Mouse (Mus musculus) frontal cortex, adult (tissue): ENCODE results near the gene Cyba.

Experiments
- ATAC-seq: cut with Nextera tagmentation; 2 replicates; pipeline ENCODE4 v1.9.2; 2017; ENCODE audit warnings: mild to moderate bottlenecking, moderate library complexity, mixed read lengths; ENCODE audit not compliant: low TSS enrichment

Gene Cyba

GRCm38 (mm10) chr8:122423217-122423616, 9.5 kb downstream of the Cyba start:
- no peak for ATAC-seq

GRCm38 (mm10) chr8:122421376-122422070, 11.2 kb downstream of the Cyba start, which contains the start of gene Il17c:
Il17c (plus strand) TSS chr8:122422020.
- ATAC-seq: no peak

- ATAC-seq: peak; percentile 84
Observed at GRCm38 (mm10) chr8:122419881-122420555, 12.7 kb downstream of the Cyba start.

DNA sequence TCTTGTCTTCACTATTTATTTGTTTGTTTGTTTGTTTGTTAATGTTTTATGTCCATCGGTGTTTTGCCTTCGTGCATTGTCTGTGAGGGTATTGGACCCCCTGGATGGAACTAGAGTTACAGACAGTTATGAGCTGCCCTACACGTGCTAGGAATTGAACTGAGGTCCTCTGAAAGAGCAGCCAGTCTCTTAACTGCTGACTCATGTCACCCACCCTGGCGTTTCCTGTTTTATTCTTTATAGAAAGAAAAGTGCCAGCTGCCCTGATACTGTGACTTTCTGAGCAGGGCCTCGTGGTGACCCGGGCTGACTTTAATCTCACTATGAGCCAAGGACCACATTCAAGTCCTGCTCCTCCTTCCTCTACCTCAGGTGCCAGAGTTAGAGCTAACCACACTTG, 17.2 kb downstream of the Cyba start:
- ATAC-seq: no peak

- no peak for ATAC-seq
Observed at GRCm38 (mm10) chr8:122414311-122414710, 18.4 kb downstream of the Cyba start.

DNA sequence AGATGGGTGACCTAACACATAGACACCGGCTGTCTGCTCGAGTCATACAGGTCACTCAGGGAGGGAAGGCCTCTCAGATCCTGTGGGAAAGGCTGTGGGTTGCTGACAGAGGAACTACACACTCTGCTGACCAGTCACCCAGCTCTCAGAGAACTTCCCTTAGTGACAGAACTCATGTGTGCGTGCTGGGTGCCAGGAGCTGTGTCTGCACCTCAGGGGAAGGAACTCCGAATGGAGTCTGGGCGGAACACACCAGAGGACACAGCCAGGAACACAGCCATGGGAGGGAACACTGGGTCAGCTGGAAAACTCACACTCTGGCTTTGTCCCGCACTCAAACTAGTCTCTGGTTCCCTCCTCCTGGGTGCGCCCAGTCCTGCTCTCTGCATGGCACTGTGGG, 25.1 kb downstream of the Cyba start:
- ATAC-seq: no peak

GRCm38 (mm10) chr8:122405146-122405805, 27.5 kb downstream of the Cyba start:
- no peak for ATAC-seq

- no peak for ATAC-seq
Observed at GRCm38 (mm10) chr8:122398186-122398585, 34.5 kb downstream of the Cyba start.

- no peak for ATAC-seq
Observed at GRCm38 (mm10) chr8:122395291-122395690, 37.4 kb downstream of the Cyba start.

- no peak for ATAC-seq
Observed at GRCm38 (mm10) chr8:122393717-122394116, 39.0 kb downstream of the Cyba start.

DNA sequence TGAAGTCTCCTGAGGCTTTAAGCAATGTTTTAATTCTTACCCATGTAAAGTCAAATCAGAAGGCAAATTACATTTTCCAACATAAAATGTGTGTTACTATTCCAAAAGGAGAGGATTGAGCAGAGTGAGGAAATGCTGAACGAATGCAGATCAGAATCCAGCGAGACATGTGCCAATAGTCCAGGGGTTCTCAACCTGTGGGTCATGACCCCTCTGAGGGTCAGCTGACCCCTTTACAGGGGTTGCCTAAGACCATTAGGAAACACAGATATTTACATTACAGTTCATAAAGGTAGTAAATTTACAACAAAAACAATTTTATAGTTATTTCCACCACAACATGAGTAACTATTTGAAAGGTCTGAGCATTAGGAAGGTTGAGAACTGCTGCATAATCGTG, 42.0 kb downstream of the Cyba start:
- no peak for ATAC-seq

GRCm38 (mm10) chr8:122389357-122389756, 43.4 kb downstream of the Cyba start:
- ATAC-seq: no peak

GRCm38 (mm10) chr8:122383039-122383438, 49.7 kb downstream of the Cyba start:
- no peak for ATAC-seq

DNA sequence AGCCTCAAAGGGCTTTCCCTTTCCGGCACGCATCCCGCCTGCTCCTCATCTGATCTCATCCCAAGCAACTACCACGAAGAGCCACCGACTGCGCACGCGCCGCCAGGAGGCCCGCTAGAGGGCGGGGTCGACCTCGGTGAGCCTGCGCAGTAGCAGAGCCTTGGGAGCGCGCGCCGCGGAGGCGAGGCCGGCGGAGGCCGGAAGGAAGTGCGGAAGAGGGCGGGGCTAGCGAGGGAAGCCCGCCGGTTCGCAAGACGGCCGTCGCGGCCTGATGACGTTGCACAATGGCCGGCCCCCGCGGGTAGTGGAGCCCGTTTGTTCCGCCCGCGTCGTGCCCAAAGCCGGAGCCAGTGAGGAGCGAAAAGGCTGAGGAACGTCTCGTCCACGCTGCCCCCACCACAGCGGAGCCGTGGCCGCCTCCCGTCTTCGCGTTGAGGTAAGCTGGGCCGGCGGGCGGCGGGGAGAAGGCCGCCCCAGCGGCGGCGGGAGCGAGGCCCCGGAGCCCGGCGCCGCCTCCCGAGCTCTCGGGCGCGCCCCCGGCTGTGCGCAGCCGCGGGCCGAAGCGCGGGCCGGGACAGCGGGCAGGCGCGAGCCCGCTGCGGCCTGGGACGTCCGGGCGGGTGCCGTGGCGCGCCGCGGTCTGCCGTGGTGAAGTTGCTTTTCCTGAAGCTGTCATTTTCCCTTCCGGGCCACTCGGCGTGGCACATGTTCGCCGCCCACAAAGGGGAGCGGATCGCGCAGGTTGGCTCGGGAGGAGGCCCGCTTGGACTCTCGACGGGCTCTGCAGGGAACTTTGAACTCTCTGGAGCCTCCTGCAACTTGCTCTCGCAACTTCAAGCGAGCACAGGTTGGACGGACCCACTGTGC, 56.1 kb downstream of the Cyba start, which contains the start of gene Zc3h18:
Gene Zc3h18 (plus strand): TSS at position 245 of the 867 bp plus-strand sequence.
- peak; percentile 92 for ATAC-seq

DNA sequence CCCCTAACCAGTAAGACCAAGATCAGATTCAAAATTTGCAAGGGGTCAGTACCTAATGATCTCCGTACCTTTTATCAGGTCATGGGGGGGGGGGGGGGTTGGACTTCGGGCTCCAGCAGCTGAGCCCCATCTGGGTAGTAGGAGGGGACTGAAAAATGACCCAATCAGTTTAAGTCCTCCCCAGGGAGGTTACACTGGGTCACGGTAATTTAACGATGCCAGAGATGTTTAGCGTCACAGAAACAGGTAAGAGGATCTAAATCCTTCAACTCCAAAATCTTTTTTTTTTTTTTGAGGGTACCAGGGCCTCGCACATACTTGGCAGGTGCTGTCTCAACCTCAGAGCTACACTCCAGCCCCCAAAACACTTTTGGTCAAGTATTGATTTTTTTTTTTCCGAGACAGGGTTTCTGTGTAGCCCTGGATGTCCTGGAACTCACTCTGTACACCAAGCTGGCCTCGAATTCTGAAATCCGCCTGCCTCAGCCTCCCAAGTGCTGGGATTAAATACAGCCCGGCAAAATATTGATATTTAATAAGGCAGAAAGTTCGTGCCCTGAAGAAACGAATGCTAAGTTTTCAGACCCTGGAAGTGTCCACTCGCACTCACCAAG, 56.9 kb downstream of the Cyba start:
- no peak for ATAC-seq

DNA sequence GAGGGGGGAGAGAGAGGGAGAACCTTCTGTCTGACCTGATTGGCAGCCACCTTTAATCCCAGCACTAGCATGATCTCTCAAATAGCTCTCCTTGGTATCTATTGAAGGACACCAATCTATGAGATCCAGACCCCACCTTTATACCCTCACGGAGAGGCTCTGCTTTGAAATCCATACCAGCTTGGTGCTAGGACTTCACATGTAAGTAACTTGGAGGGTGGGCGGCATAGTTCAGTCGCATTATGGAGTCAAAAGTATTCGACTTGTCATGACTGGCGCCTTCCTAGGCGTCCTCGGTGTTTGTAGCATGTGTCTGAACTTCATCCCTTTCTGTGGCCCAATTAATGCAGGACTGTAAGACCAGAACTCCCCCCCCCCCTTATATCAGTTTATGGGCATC, 57.4 kb downstream of the Cyba start:
- ATAC-seq: no peak
